Mouse (Mus musculus) kidney, postnatal 25 days (tissue): ENCODE measurements at regions not wholly inside any gene's neighbourhood (a gene's known extent, or its start where the extent isn't known, plus 50 kb on each side); places are given as distances from the start of the nearest gene placed in this dataset.
A peak's percentile ranks its signal among the peaks of the same experiment; 100 is the strongest.

Source experiments
- DNase-seq, 2 experiments: peaks; one replicate each; pipeline ENCODE4 v3.0.0; 2021; ENCODE audit warnings: mixed read lengths in 2 of 2

DNA sequence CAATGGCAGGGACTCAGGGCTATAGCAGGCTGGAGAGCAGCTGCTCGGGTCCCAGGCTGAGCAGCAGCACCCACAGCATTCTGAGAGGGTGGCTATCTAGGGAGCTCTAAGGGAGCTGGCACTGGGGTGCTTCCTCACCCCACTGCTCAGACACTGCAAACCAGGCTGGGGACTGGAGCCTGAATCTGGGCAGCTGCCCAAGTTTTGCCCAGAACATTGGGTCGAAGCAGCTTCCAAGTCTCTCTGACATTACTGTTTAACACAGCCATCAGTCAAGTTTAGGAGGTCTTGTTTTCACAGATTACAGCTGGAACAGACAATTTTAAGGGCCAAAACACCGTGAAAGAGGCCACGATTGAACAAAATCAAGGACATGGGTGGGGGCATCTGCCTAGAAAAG lies 96.1 kb upstream of the Tcerg1l start:
- DNase-seq: peak; percentile 65 to 75

DNA sequence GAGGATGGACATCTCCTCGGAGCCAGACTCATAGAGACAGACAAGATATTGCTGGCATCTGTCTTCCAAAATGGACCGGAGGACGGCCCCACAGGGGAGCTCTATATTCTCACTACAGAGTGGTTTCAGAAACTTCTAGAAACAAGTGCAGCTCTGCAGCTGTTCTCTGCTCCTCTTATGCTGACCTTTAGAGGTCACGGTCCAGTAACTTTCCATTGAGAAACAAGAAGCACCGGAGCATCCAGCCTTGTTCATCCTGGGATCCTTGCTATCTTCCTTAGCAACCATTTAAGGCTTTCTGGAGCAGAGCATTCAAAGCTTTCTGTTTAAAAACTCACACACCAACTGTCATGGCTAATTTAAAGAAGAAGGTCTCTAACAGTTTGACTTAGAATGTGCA lies 94.7 kb upstream of the Tcerg1l start:
- DNase-seq: peak in 1 of 2 experiments; percentile 24

DNA sequence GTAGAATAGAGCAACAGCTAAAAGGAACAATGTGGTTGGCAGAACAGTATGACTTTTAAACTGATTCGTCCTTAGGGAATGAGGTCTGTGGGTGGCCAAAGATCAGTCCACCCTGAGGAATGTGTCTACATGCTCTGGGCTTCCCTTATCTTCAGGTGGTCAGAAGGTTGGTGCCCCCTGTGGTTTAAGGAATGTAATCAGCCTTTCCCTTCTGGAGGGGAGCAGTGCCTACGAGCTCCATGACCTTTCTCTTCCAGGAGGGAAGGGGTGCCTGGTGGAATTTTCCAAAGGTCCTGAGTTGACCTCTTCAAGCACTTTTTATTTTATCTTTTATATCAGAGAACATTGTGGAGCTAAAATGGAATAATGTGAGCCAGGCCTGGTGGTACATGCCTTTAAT lies 91.9 kb upstream of the Tcerg1l start:
- DNase-seq: no peak

DNA sequence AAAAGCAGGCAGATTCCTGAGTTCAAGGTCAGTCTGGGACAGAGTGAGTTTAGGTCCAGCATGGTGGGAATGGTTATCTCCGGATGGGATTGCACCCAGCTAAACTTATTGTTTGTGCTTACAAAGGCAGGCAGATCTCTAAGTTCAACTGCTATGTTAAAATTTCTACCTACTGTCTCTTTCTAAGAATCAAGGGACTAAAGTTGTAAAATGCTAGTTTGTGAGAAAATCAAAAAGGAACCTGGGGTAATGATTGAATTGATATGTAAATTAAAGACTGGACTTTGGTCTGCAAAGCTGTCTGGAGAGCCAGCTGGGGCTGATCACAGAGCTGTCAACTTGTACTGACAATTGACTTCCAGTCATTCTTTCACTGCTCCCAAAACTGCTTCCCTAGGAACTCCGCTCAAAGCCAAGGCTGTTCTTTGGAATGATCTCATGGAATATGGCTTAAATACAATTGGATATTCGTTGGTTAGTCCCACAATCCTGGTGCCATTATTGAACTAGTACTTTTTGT lies 90.7 kb upstream of the Tcerg1l start:
- peak; percentile 21 to 54 for DNase-seq

DNA sequence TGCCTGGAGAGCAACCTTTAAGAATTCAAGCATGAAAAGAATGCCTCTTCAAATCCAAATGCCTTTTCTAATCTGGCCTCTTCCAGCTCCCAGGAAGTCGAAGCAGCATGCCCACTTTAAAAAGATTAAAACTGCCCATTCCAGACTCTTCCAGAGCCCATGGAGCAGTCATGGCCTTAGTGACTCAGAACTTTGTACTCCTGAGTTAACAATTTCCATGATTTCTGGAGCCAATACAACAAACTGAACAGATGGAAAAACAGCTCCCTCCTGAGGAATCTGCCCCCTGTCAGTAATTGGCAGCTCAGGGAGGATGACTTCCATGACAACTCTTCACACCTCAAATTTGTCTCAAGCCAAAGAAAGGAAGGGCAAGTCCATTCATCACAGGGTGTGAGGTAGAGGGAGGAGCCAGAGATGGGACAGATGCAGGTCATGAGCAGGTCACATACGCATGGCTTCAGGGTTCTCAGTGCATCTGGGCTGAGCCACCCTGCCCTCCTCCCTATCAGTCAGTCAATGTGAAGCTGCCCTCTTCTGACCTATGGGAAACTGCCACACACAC lies 75.4 kb upstream of the Tcerg1l start:
- peak; percentile 30 to 45 for DNase-seq

DNA sequence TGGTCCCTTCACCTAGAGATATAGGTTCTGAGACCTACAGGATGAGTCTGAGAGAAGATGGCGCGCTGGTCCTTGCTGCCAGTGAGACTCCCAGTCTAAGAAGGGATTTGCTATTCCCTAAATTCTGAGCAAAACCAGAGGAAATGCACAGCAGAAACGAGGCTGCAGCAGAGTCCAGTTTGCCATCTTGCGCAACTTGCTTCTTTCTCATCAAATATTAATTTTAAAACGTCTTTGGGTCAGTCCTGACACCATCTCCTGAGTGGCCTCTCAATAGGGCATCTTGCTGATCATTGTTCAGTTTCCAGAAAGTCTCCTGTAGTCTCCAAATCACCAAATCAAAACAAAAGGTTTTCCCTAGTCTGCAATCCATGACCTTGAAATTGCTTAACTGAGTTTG lies 74.8 kb upstream of the Tcerg1l start:
- DNase-seq: peak in 1 of 2 experiments; percentile 4

DNA sequence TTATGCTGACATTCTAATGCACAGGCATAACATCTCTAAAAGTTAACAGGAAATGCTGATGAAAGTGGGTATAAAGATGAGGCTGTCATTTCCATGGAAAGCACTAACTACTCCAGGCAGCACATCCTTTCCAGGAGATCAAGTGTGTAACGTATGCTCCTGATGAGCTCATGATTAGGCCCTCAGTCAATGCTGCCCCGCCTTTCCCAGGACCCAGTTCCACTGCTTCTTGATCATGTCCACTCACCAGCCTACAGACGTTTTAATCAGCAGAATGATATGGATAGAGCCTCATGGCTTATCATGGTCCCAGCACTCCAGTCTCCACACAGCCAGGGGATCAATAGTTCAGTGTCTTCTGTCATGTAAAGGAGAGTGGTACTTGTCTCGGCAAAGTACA lies 71.7 kb upstream of the Tcerg1l start:
- no peak for DNase-seq

DNA sequence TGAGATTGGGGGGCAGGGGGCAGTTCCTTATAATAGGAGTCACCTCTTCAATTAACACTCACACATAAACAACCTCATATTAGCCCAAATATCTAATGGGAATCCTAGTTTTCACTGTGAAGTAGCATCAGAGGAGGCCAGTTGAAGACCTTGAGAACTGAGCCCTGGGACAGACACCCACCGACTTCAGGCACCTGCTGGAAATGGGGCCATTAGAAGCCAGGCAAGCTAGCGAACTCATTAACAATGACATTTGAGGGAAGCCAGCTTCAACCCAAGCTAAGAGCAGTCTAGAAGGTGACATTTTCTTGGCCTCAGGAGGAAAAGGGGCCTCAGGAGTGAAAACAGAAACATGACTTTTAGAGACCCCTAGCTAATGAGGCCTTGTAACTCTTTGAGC lies 70.9 kb upstream of the Tcerg1l start:
- DNase-seq: no peak

DNA sequence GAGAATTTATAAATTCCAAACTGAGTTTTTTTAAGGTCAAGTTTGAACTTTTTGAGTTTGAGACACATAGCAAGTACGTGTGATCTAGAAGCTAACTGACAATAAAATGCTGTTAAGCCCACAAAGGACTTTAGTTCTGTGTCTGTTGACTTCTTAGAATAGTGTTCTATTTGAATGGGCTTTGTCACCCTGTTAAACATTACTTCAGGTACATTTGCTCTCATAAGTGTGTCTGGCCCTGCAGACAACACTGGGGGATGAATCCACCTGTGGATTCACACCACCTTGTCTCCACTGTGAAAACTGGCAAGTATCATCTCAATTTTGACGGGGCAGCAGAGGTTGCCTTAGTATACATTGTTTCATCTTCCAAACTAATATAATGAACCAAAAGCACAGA lies 70.5 kb upstream of the Tcerg1l start:
- DNase-seq: no peak

DNA sequence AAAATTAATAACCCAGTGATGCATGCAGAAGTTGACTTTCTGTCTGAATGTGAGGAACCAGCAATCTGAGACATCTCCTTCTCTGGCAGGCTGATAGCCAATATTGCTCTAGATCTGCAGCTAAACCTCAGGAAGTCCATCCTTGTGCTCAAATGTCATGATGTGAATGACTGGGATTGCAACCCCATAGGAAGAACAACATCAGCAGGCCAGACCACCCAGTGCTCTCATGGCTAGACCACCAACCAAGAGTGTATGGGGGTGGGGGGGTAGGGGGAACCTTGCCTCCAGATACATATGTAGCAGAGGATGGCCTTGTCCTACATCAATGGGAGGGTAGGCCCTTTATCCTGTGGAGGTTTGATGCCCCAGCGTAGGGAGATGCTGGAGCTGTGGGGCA lies 69.9 kb upstream of the Tcerg1l start:
- DNase-seq: no peak

DNA sequence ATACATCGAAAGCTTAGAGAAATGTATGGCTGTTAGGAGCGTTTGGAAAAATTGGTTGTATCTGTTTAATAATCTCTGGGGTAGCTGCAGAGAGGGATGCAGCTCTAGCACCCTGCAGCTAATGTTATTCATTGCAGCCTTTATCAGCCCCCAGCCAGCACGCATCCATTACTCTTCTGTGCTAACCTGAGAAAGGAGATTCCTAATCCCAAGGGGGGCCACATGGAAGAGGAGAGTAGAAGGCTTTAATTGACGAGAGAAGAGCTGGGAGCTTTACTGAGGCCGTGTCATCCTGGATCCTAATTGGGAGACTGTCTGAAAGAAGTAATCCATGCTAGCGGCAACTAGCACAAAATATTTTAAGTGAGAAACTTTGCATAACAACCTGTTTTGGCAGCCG lies 60.4 kb upstream of the Tcerg1l start:
- DNase-seq: no peak

DNA sequence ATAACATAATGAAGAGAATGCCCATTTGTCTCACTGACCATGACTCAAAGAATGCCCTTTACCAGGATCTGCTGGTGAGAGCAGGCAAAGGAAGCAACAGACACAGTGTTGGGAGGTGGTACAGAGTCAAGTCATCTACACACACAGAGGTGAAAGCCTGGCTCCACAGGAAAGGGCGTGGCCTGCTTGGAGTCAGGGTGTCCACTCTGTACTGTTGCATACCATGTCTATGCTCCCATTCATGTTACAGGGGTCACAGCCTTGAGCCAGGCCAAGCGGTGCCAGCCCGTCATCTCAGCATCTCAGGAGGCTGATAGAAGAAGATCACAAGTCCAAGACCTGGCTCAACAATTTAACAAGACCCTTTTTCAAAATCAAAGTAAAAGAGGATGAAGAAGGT lies 57.8 kb upstream of the Tcerg1l start:
- no peak for DNase-seq

DNA sequence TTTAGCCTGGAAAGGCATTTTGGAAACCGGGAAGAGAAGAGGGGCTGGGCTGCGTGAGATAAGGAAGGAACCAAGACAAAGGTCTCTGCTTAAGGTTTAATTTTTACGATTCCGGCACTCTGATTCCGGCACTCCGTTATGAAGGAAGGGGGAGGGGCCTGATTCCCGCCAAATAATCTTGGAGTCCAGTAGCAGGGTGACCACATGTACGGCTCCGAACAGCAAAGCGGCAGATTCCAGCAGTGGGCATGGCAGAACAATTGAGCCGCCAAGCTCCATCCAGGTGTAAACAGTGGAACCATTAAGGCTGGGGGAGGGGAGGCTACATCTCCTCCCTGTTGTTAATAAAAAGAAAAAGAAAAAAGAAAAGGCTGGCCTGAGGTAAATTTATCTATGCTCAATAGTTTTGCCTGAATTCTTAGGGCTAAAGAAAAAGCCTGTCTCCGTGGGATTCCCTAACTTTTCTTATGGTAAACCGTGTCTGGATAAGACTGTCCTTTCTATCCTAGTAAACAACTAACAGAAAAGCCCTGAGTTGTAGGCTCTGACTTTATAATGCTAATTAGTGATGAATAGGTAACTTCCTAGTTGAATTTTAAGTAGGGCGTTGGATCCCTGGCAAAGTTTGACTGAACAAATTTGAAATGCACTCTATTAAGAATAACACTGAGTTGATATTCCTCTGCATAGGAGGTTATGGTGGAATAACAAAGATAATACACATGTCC lies 57.1 kb upstream of the Tcerg1l start:
- peak; percentile 40 to 45 for DNase-seq

DNA sequence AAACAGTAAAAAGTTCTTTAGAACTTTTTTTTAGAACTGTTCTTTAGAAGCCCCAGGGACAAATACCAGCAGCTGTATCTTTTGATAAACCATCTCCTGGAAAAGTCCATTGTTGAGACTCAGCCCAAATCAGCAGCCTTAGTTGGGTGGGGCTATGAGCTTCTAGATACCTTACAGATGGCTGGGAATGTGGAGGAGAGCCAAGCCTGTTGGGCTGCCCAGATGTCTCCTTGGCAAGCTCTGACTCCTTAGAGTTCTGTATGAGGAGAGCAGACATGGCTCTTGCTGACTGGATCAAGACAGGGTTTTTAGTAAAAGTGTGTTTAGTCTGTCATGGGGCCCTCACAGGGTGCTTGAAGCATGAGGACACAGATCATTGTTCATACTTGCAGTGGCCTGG lies 53.8 kb upstream of the Tcerg1l start:
- no peak for DNase-seq

DNA sequence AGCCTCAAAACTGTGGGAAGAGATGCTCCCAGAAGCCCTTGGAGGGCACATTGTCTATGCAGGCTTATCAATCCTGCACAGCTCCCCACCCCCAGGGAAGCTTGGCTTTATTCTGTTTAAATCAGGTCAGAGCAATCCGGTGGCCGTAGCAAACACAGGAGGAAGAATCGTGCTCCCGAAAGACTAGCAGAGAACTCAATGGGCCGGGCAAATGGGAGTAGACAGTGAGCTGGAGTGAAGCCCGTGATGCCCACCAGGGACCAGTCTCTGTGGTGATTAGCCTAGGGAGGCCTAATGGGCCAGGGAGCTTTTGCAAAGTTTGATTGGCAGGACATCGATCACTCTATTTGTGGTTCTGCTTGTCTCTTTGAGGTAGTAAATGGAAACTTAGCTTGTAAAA lies 51.0 kb upstream of the Tcerg1l start:
- no peak for DNase-seq
